Mouse (Mus musculus) heart, adult 9 months (tissue): ENCODE measurements around the gene CN725425.

ENCODE experiments used
- DNase-seq, 2 experiments: peaks; one replicate each; pipeline ENCODE4 v3.0.0; 2022; ENCODE audit warnings: low spot score in 2 of 2

CN725425 gene

GRCm38 (mm10) chr15:91199256-91199905 is at the start of gene CN725425:
Gene CN725425 (plus strand): TSS chr15:91199494.
- no peak for DNase-seq

GRCm38 (mm10) chr15:91152592-91152991 is 46.7 kb upstream of the CN725425 start:
- DNase-seq, result no peak

GRCm38 (mm10) chr15:91153311-91153710 is 46.0 kb upstream of the CN725425 start:
- DNase-seq, result no peak

GRCm38 (mm10) chr15:91161153-91161552 is 38.1 kb upstream of the CN725425 start:
- no peak for DNase-seq

GRCm38 (mm10) chr15:91163454-91163853 is 35.8 kb upstream of the CN725425 start:
- no peak for DNase-seq

- DNase-seq, result no peak
Observed at GRCm38 (mm10) chr15:91165021-91165420, 34.3 kb upstream of the CN725425 start.

- no peak for DNase-seq
Observed at GRCm38 (mm10) chr15:91167850-91168562, 31.3 kb upstream of the CN725425 start.

- no peak for DNase-seq
Observed at GRCm38 (mm10) chr15:91170602-91171328, 28.5 kb upstream of the CN725425 start.

- no peak for DNase-seq
Observed at GRCm38 (mm10) chr15:91171332-91171731, 28.0 kb upstream of the CN725425 start.

- DNase-seq, result peak; percentile 42 to 52
Observed at GRCm38 (mm10) chr15:91172193-91172592, 27.1 kb upstream of the CN725425 start.

GRCm38 (mm10) chr15:91178656-91179314 is 20.5 kb upstream of the CN725425 start:
- no peak for DNase-seq

GRCm38 (mm10) chr15:91179911-91180622 is 19.2 kb upstream of the CN725425 start:
- DNase-seq, result no peak

- DNase-seq, result peak in 1 of 2 experiments; percentile 15
Observed at GRCm38 (mm10) chr15:91186358-91186757, 12.9 kb upstream of the CN725425 start.

- no peak for DNase-seq
Observed at GRCm38 (mm10) chr15:91190026-91190425, 9.3 kb upstream of the CN725425 start.

- no peak for DNase-seq
Observed at GRCm38 (mm10) chr15:91190519-91191207, 8.6 kb upstream of the CN725425 start.

- DNase-seq, result peak; percentile 81
Observed at GRCm38 (mm10) chr15:91191412-91192222, 7.7 kb upstream of the CN725425 start, which contains the start of gene Abcd2. Gene Abcd2 (minus strand): TSS chr15:91191799.

GRCm38 (mm10) chr15:91192223-91192598 is 7.1 kb upstream of the CN725425 start:
- DNase-seq, result no peak

GRCm38 (mm10) chr15:91200833-91201232 is 1.5 kb downstream of the CN725425 start:
- DNase-seq, result no peak

- no peak for DNase-seq
Observed at GRCm38 (mm10) chr15:91202486-91202885, 3.2 kb downstream of the CN725425 start.

GRCm38 (mm10) chr15:91203521-91203920 is 4.2 kb downstream of the CN725425 start:
- no peak for DNase-seq
